Mouse (Mus musculus) ES-Bruce4 (cell line): Measurements from ENCODE around the gene Plscr3.

Source experiments
- CTCF ChIP-seq: IDR thresholded peaks from one replicate; pipeline ENCODE4 v1.8.1; 2011; ENCODE audit warnings: low read depth, low read length
- EP300 ChIP-seq: IDR thresholded peaks from 2 replicates; pipeline ENCODE4 v1.6.1; 2011; ENCODE audit warnings: low read depth, low read length; ENCODE audit not compliant: insufficient read depth
- POLR2A ChIP-seq: IDR thresholded peaks from one replicate; pipeline ENCODE4 v1.8.1; 2011; ENCODE audit warnings: low read length; ENCODE audit not compliant: insufficient read depth

DNA sequence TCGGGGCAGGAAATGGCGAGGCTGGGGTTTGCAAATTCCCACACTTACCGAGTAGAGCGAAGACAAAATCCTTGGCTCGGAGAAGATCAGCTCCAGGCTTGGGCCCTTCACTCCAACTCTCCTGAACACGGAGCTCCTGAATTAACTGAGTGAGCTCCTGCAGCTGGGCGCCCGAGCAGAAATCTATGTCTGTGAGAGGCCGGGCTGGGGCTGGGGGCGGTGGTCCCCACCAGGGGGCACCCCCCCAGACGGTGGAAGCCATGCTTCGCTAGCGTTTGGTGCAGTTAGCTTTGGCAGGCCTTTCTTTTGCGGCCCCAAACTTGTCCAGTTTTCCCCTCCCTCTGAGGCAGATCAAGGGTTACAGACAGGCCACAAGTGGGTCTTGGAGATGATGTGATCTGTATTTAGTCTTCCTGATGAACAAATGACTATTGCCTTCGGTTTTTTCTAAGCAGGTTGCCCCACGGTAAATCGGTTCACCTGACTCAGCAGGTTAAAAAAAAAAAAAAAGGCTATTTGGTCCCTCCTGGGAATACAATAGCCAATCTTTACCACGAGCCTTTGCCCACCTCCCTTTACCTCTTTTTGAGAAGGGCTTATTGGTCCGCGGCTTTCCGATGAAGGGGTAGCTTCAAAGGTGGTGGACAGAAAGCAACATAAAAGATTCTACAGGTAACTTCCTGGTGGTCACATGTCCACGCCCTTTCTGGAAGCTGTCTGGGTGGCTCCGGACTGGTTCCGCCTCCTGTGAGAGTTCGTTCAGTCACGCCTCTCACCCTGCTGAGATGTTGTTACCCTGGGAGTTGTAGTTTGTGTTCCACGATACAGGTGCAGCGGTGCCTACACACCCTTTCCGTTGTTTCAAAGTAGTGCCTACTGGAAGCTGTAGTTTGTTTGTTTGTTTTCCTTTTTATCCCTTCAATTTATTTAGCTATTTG lies 40.9 kb upstream of the Plscr3 start, which contains the start of gene Tmem102:
- TF ChIP-seq POLR2A (peak; percentile 28), EP300 (no peak), CTCF (no peak)
